Comparison of ENCODE assay signal across 17 mouse cellular contexts in the genomic region with DNA sequence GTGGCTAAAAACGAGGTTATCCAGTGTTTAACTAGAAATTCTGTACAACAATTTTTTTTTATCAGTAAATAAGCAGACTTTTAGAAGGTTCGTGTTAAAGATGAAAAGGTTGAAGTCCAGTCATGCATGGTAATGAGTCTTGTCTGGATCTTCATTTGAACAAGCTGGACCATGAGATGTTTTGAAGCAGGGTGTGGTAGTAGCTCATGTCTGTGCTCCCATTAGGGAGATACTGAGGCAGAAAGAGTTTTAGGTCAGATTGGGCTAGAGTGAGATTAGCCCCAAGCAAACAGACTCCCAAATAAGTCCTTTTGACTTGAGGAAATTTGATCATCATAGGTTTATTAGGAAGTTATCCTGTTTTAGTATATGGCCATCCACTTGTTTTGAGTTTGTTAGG.
"Had no signal": no experiment of that assay in that cellular context is flagged by ENCODE, and none has a peak within 500 bp of the region (broad histone marks: within the 10 kb centered on the region; RNA-seq: fewer than 3 reads in every experiment).

No protein-coding gene starts in this region.

- H3K4me3 ChIP-seq: limb, embryonic 15.5 days; megakaryocyte, embryonic 14.5 days; midbrain, embryonic 15.5 days; neural tube, embryonic 15.5 days had no signal

- H3K4me2 ChIP-seq: limb, embryonic 15.5 days; lung, embryonic 14.5 days; midbrain, embryonic 11.5 days; midbrain, embryonic 15.5 days; neural tube, embryonic 15.5 days had no signal

- ATAC-seq: midbrain, embryonic 15.5 days had no signal

- H3K9ac ChIP-seq: limb, embryonic 15.5 days; lung, embryonic 14.5 days; midbrain, embryonic 15.5 days; neural tube, embryonic 15.5 days had no signal

- H3K27me3 ChIP-seq: limb, embryonic 15.5 days; megakaryocyte, embryonic 14.5 days; midbrain, embryonic 15.5 days; neural tube, embryonic 15.5 days had no signal

- H3K36me3 ChIP-seq: limb, embryonic 15.5 days; midbrain, embryonic 15.5 days; neural tube, embryonic 15.5 days had no signal

- H3K9me3 ChIP-seq: limb, embryonic 15.5 days; megakaryocyte, embryonic 14.5 days; midbrain, embryonic 15.5 days; neural tube, embryonic 15.5 days had no signal

- DNase-seq: kidney, adult 11 months; kidney, adult 9 months; kidney, postnatal 36 days; layer of hippocampus, adult 9-11 months; layer of hippocampus, postnatal 36 days; lung, embryonic 14.5 days; lung, postnatal 10 days; spleen, adult 18-20 months; thymus, adult 18-20 months; thymus, postnatal 14 days had no signal

- H3K27ac ChIP-seq: kidney, postnatal 0 days; macrophage; midbrain, embryonic 15.5 days; neural tube, embryonic 15.5 days had no signal
